Mouse (Mus musculus): ENCODE results near the gene Gm42906.

Gm42906 gene

DNA sequence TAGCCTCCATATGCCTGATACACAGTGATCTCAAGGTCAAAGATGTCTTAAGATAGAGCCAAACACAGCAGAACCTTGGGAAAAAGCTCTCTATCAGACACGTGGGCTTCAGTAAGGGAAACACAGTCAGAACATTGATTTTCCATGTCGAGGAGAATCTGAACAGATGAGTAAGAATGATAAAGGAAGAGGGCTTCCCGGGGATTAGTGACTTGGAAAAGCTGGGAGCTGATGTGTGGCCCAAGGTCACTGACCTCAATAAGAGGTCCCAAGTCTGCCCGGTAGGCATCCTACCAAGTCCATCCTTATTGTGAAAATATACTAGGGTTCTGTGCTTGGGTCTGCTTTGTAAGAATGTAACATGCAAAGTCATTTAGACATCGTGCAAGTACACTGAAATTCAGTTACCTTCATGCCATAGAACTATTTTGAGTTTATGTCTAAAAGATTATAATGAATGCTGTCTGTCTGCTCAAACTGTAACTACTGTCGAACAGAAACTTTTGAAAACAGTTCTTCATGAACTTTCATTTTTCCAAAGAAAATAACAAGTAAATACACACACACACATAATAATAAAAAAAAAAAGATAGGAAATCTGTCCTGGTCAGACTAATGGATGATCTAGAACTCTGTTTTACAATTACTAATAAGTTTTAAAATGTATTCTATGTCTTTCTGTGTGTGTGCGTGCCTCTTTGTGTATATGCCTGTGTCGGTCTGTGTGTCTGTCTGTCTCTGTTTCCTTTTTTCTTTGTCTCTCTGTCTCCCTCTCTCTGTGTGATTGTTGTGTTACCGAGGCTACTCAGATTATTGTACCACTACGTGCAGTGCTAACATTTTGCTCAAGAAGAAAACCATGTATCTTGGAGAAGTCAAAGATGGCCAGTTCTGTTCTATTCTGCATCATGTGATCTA, 322.6 kb downstream of the Gm42906 start:
- no peak for DNase-seq

DNA sequence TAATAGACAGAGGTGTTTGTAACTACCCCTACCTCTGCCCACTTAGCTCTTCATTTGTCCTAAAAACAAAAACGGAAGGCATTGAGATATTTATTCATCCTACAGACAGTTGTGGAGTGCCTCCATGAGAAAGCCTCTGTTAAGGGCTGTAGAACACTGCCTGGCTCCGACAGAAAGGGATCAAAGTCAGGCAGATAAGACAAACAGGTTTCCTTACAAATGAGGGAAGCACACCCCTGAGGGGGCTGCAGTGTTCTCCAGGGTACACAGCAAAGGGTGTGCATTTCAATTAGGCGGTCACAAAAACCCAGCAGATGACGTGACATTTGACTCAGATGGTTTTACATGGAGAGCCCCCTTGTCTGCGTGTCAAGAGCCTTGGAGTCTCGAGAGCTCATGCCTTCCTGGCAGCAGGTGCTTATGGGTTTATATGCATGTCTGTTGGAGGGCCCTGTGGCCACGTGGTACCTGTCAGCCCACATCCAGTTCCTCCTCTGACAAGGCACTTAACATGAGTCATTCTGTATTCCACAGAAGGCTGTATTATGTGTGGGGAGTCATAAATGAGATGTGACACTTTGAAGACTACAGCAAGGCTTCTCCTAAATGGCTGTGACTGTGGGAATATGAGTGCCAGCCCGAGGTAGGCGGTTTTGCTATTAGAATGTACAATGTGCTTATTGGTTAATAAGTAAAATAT, 323.5 kb downstream of the Gm42906 start:
- no peak for DNase-seq

- DNase-seq: no peak
These were observed 324.7 kb downstream of the Gm42906 start for GRCm38 (mm10) chr5:151103284-151103683.

DNA sequence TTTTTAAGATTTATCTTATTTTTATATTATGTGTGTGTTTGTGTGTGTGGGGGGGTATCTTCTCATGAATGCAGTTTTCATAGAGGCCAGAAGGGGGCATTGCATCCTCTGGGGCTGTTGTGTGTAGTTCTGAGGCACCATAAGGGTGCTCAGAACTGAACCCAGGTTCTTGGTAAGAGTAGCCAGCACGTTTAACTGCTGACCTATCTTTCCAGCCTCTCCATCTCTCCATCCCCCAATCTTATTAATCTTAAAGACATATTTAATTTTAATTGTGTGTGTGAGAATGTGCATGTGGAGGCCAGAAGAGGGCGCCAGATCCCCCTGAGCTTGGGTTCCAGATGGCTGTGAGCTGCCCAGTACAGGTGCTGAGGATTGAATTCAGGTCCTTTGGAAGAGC, 325.7 kb downstream of the Gm42906 start:
- no peak for DNase-seq

DNA sequence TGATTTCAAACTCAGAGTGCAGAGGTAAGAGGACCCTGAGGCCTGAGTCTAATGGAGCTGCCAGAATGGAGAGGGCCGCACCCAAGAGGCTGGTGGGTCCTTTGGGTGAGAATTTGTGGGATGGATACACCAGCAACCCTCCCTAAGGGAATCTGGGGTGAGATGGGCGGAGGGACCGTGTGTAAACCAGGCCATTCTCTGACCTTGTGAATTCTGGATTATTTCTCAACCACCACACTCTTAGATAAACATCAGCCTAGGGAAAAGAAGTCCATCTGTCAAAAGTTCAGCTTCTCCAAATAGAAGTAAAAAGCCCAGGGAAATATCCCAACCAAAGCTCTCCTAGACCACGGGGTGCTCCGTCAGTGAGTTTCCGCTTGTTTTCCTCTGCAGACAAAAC, 332.0 kb downstream of the Gm42906 start:
- no peak for DNase-seq

DNA sequence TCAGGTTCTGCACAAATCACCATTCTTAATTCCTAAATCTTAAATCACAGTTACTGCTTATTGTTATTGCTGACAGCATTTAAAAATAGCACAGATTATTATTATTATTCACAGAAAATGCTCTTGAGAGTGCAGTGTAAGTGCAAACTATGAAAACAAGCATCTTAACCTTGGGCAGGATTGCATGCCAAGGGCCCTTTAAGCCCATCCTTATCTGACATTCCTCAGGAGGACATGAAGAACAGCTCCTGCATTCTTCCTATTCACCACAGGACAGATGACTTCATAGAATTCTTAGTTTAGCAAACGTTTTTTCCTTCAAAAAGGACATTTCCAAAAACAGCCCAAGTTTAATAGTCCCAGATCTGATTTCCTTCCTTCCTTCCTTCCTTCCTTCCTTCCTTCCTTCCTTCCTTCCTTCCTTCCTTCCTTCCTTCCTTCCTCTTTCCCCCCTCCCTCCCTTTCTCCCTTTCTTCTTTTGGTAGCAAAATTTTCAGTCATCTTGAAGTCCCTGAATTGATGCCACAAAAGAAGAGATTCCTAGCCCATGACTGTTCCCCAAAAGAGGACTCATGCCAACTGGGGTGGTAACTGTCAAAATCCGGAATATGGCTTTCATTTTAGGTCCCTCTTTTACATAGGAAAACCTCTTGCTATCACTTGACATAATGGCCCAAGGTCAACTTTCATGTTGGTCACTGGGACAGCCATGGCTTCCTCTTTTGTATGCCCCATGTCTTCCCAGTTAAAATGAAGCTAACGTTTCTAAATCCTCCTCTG, 334.9 kb downstream of the Gm42906 start:
- DNase-seq: no peak

DNA sequence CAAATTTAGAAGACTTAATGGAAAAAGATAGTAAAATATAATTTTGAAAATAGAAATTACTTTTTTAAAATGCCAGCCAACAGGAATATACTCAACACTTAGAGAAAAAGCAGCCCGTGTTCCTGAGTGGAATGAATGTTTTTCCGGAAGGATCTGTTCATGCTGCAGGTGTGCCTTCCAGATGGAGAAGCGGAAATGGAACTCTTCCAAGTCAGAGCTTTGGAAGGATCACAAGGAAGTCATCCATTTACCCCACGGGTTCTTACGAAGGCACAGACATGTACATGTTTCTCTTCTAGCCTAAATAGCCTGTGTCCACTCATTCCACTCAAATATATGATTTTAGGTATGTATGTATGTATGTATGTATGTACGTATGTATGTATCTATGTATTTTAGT, 337.0 kb downstream of the Gm42906 start:
- DNase-seq: no peak

- no peak for DNase-seq
These were observed 338.8 kb downstream of the Gm42906 start for GRCm38 (mm10) chr5:151089201-151089600.

DNA sequence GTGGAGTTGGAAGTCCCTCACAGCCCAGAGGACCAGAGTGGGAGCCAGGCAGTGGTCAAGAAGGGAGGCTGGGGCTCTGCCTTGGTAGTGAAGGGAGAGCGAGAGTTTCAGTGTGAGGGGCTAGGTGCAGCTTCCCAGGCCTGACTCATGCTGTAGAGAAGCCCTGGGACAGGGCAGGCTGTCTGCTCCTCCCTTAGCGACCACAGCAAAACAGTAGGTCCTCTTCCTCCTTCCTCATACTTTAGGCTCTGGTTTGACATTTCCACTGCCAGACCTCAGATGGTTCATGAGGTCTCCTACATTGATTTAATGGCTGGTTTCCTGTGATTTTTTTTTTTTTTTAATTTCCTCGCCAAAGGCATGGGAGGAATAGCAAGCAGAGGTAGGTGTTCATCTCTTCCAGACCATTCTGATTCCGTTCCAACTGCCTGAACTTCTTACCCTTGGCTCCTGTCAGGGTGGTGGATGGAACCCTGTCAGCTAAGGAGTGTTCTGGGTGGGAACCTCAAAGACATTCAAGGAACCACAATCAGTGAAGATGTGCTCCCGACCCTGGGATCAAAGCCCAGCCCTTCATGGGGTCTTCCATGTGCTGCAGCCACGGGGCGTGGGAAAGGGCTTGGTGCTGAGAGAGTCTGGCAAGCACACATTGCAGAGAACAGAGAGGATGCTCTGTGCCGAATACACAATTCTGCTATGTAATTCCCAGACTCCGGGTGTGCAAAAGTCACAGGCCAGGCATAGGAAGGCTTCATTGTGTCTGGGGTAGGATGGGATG, 341.3 kb downstream of the Gm42906 start:
- no peak for DNase-seq

GRCm38 (mm10) chr5:151085749-151086148, 342.2 kb downstream of the Gm42906 start:
- DNase-seq: no peak

GRCm38 (mm10) chr5:151080276-151080675, 347.7 kb downstream of the Gm42906 start:
- no peak for DNase-seq

GRCm38 (mm10) chr5:151077953-151078352, 350.0 kb downstream of the Gm42906 start:
- DNase-seq: no peak

DNA sequence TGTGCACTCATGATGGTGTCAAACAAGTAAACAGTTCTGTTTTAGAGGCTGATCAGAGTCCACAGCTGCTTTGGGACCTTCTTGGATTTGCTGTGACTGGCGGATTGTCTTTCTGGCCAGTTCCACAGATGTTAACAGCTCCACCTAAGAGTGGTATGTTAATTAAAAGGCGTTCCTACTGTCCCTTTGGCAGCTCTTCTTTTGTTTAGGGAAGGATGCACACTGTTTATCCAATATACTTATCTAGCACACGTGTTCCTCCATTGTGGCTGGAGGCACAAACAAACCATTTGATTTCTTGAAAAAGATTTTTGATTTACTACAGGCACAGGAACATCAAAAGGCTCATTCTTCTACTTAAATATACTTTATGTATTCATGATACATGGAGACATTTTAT, 351.0 kb downstream of the Gm42906 start:
- DNase-seq: no peak

DNA sequence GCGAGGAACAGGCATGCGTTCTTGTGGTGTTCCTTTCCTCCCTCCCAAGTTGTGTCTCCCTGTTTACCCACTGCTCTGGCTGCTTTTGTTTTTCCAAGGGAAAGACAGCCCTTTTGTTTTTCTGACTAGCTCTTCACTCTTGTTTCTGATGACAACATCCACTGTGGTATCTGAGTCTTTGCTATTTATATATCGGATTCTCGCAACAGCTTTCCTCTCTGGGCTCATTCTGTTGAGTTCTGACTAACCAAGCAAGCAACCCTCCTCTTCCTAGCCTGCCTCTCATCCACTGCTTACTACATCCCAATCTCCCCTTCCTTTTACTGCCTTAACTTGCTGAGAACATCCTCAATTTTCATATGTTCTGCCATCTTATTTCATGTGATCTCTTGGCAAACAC, 353.7 kb downstream of the Gm42906 start:
- DNase-seq: no peak

GRCm38 (mm10) chr5:151071430-151071829, 356.5 kb downstream of the Gm42906 start:
- no peak for DNase-seq

DNA sequence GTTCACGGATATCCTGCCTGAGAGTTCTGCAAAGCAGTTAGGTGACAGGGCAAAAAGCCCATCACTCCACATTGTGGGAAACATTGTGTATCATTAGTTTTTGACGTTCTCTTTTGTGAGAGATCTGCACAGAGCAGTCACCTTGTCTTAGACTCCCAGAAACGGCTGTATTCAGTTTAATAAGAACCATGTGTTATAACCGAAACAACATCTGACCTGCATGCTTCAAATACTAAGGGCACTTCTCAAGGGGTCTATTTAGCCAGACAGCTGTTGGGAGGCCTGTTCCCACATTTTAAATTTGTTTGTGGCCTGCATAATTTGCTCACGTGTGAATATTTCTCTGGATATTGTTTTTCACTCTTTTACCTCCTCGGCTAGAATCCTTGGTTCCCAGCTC, 357.1 kb downstream of the Gm42906 start:
- DNase-seq: no peak

DNA sequence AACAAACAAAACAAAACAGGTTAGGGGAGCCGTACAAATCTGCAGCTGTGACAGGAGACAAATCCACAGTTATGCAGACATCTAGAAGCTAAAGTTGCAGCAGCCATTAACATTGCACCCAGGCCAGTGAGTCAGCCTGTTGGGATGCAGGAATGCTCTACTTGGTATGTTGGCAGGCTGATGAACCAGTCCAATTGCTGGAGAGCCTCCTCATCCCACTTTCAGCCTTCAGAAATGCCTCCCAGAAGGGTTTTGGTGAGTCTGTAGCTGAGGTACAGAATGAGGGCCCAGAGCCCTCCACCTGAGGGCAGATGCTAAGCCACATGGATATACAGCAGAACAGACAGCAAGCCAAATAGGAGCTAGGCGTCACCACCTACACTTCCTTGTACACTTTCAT, 358.4 kb downstream of the Gm42906 start:
- DNase-seq: no peak

DNA sequence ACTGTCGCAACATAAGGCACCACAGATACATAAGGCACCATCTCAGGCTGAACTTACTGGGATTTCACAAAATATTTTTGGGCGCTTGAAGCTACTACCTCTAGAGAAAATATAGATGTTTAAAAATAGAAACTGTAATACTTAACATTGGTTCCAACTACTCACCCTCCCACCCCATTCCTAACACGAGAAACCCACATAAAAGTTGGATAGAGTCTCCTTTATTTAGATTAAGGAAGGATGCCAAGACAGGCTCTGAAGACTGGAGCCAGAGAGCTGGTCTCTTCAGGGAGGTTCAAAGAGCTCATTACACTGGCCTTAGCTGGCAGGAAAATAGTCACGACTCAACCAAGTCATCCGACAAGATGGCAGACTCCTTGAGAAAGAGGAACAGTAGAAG, 361.9 kb downstream of the Gm42906 start:
- no peak for DNase-seq

- DNase-seq: no peak
These were observed 362.7 kb downstream of the Gm42906 start for GRCm38 (mm10) chr5:151065228-151065627.

GRCm38 (mm10) chr5:151061942-151062341, 366.0 kb downstream of the Gm42906 start:
- no peak for DNase-seq

GRCm38 (mm10) chr5:151060476-151060875, 367.5 kb downstream of the Gm42906 start:
- DNase-seq: no peak

DNA sequence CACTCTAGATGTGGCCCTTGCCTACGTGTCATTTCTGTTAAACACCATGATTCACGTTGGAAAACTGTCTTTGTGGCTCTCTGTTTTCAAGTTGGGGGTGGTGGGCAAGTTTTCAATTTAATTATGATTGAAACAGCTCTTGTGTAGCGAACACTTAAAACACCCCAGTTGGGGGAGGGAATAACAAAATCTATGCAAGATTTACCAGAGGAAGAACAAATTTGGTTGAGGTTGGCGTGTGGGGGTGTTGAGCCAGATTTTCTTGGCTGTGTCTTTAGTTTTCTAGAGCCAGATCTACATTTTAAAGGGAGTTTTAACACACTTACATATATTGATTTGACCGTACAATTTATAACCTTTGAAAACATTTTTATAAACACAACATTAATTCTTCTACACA, 368.2 kb downstream of the Gm42906 start:
- no peak for DNase-seq

DNA sequence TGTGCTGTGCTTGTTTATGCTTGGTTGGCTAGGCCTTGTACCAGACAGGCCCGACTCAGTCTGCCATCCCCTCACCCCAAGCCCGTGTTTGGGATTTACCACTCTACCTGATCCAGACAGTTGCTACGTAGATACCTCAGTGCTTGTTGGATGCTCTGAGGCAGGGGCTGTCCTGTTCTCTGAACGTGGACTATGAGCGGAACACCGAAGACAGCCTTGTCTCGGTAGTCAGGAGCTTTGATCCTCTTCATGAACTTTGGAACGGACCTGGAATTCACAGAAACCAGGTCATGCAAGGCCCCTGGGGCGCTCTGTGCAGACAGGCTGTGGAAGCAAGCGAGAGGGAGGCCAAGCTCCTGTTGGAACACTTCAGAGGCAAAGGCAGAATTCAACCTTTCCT, 368.6 kb downstream of the Gm42906 start:
- no peak for DNase-seq
